Mouse (Mus musculus) midbrain, postnatal 0 days (tissue): Measurements from ENCODE around the gene Tns3. TPM values are rescaled to one million over a fixed set of nuclear protein-coding genes. Genes with fewer than 3 reads are reported as not detected.
A peak's percentile ranks its signal among the peaks of the same experiment; 100 is the strongest.

Source experiments
- ATAC-seq: fragments of 200-750 bp; cut with Nextera tagmentation; 2 replicates; pipeline ENCODE4 v1.8.0; 2017; ENCODE audit warnings: moderate number of reproducible peaks, mild to moderate bottlenecking, moderate TSS enrichment, moderate library complexity; ENCODE audit not compliant: low FRiP score
- DNase-seq: peaks from one replicate; pipeline ENCODE4 v3.0.0-alpha.2; 2015; ENCODE audit warnings: low spot score
- H3K27ac ChIP-seq: fragments of 300-500 bp; sonication (generic); 2 replicates; pipeline ENCODE4 v1.5.1; 2014; ENCODE audit warnings: low read depth, mild to moderate bottlenecking, low read length, mixed read lengths
- H3K27me3 ChIP-seq: fragments of 300-500 bp; sonication (generic); 2 replicates; pipeline ENCODE4 v1.6.1; 2014; ENCODE audit warnings: low read length, control low read depth, mixed read lengths; ENCODE audit not compliant: insufficient read depth
- H3K36me3 ChIP-seq: fragments of 300-500 bp; sonication (generic); 2 replicates; pipeline ENCODE4 v1.6.1; 2014; ENCODE audit warnings: low read length, control low read depth, mixed read lengths; ENCODE audit not compliant: insufficient read depth
- H3K4me1 ChIP-seq: fragments of 300-500 bp; sonication (generic); 2 replicates; pipeline ENCODE4 v1.6.1; 2014; ENCODE audit warnings: mild to moderate bottlenecking, control low read depth, antibody characterized with exemption, low read length, mixed read lengths; ENCODE audit not compliant: insufficient read depth
- H3K4me2 ChIP-seq: fragments of 300-500 bp; sonication (generic); 2 replicates; pipeline ENCODE4 v1.6.1; 2014; ENCODE audit warnings: low read depth, mild to moderate bottlenecking, low read length, mixed read lengths; ENCODE audit not compliant: poor library complexity, severe bottlenecking
- H3K4me3 ChIP-seq: fragments of 300-500 bp; sonication (generic); 2 replicates; pipeline ENCODE4 v1.5.1; 2014; ENCODE audit warnings: low read depth, mild to moderate bottlenecking, low read length, moderate library complexity
- H3K9ac ChIP-seq: fragments of 300-500 bp; sonication (generic); replicated peaks from 2 replicates; pipeline ENCODE4 v1.6.1; 2014; ENCODE audit warnings: mild to moderate bottlenecking, low read length, moderate library complexity, mixed read lengths; ENCODE audit not compliant: poor library complexity, severe bottlenecking
- H3K9me3 ChIP-seq: fragments of 300-500 bp; sonication (generic); 2 replicates; pipeline ENCODE4 v1.6.1; 2016; ENCODE audit warnings: low read length, control low read depth
- CTCF ChIP-seq: IDR thresholded peaks from 2 replicates; pipeline ENCODE4 v1.5.1; 2016; ENCODE audit warnings: antibody characterized with exemption, mild to moderate bottlenecking
- WGBS: fragments of 180-500 bp; shearing (Covaris S2); extraction: QIAGEN DNeasy Blood & Tissue Kit; methylation state at CpG from one replicate; pipeline ENCODE4 v1.1.7; 2014; 5-methylcytosine and 5-hydroxymethylcytosine counted together
- polyA plus RNA-seq: library from polyadenylated mRNA; unstranded; fragments of >200 nt; fragmentation: Nextera tagmentation; extraction: Ambion mirVana; gene quantifications from 2 replicates; pipeline ENCODE4 v1.2.1, GENCODE M21; 2015
- total RNA-seq: library from RNA; depleted of rRNA; stranded (reverse); fragments of >200 nt; gene quantifications from 2 replicates; pipeline ENCODE4 v1.2.3, GENCODE M21; 2014

Gene Tns3
- total and polyA plus RNA-seq, 2 experiments from 2014 or later = 4.9 to 38.7 TPM

GRCm38 (mm10) chr11:8692162-8692535, 27.8 kb upstream of the Tns3 start:
- 44% methylated on average over 6 of the region's 6 CpGs for WGBS
- TF ChIP-seq CTCF = no peak
- DNase-seq = peak; percentile 6

GRCm38 (mm10) chr11:8691605-8692004, 27.3 kb upstream of the Tns3 start:
- H3K4me2 ChIP-seq = no peak overlapping the region
- no peak overlapping the region for H3K9ac ChIP-seq
- ATAC-seq (no peak), DNase-seq (no peak)
- no peaks in the 10 kb centered on the region for H3K9me3 ChIP-seq
- no peak overlapping the region for H3K4me3 ChIP-seq
- H3K36me3 ChIP-seq = no peaks in the 10 kb centered on the region
- WGBS = 39% methylated on average over 4 of the region's 4 CpGs
- TF ChIP-seq CTCF = no peak
- no peak overlapping the region for H3K27ac ChIP-seq
- 0 out of 2 replicates have a peak, but pooled peaks cover 7% of the 10 kb centered on the region for H3K4me1 ChIP-seq
- no peaks in the 10 kb centered on the region for H3K27me3 ChIP-seq

More at GRCm38 (mm10) chr11:8692162-8692535, 27.8 kb upstream of the Tns3 start:
- no peak overlapping the region for H3K9ac ChIP-seq
- H3K4me3 ChIP-seq = no peak overlapping the region
- ATAC-seq = no peak
- no peaks in the 10 kb centered on the region for H3K9me3 ChIP-seq
- no peak overlapping the region for H3K4me2 ChIP-seq
- H3K27me3 ChIP-seq = no peaks in the 10 kb centered on the region
- H3K27ac ChIP-seq = no peak overlapping the region
- H3K36me3 ChIP-seq = no peaks in the 10 kb centered on the region
- H3K4me1 ChIP-seq = 0 out of 2 replicates have a peak, but pooled peaks cover 7% of the 10 kb centered on the region

DNA sequence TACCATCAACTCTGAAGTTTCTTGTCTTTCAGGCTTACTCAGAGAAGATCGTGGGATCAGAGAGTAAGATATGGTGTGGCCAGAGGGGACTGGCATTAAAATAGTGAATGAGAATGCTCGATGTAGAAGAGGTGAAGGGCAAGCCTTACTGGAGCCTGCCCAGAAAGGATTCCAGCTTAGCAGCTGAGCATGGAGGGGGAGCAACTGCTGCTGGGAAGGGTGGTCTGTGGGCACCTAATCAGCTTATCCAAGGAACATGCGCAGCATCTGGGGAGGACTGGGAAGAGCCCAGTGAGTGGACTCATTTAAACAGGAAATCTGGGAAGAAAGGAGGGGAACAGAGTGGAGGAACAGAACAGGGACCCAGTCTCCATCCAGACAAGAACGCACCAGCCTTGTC, 26.3 kb upstream of the Tns3 start:
- no peak for TF ChIP-seq CTCF
- Histone ChIP-seq H3K27ac (no peak overlapping the region), H3K9me3 (no peaks in the 10 kb centered on the region), H3K9ac (no peak overlapping the region), H3K4me2 (no peak overlapping the region), H3K4me1 (0 out of 2 replicates have a peak, but pooled peaks cover 7% of the 10 kb centered on the region), H3K27me3 (no peaks in the 10 kb centered on the region), H3K4me3 (no peak overlapping the region), H3K36me3 (no peaks in the 10 kb centered on the region)
- no peak for ATAC-seq
- DNase-seq = no peak
- 45% methylated on average over 4 of the region's 4 CpGs for WGBS

DNA sequence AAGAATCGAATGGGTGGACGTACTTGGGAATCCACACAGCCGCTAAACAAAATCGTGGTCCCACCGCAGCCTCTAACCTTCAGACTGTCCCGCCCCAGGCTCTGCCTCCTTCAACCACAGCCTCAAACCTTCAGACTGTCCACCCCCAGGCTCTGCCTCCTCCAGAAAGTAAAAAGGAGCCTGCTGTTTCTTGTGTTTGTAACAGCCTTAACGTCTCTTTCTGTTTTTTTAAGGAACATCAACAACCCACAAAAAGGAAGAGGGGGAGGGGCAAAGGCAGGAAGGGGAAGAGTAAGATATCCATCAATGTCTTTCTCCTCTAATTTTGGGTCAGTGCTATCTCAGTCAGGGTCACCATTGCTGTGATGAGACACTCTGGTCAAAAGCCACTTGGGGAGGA, 25.2 kb upstream of the Tns3 start:
- no peak for TF ChIP-seq CTCF
- Histone ChIP-seq H3K27me3 (no peaks in the 10 kb centered on the region), H3K4me2 (no peak overlapping the region), H3K4me1 (0 out of 2 replicates have a peak, but pooled peaks cover 7% of the 10 kb centered on the region), H3K4me3 (no peak overlapping the region), H3K36me3 (no peaks in the 10 kb centered on the region), H3K27ac (no peak overlapping the region), H3K9me3 (no peaks in the 10 kb centered on the region), H3K9ac (no peak overlapping the region)
- 91% methylated on average over 7 of the region's 7 CpGs for WGBS
- no peak for ATAC-seq
- no peak for DNase-seq

DNA sequence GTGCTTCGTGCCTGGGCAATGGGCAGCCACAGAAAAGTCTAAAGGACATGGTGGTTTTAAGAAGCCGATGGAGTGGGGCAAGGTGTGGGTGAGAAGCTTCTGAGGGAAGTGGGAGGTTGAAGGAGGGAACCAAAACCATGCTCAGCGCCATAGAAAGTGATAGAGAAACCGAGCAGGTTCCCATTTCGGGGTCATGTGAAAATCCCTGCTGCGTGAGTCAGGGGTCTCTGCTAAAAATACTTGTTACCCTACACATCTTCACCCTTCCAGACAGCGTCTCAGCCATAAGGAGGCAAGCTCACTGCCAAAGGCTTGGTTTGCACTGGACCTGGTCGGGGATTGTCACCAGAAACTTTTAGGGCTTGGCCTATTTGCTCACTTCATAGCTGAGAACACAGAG, 24.6 kb upstream of the Tns3 start:
- Histone ChIP-seq H3K27ac (no peak overlapping the region), H3K4me3 (no peak overlapping the region), H3K4me1 (0 out of 2 replicates have a peak, but pooled peaks cover 7% of the 10 kb centered on the region), H3K36me3 (no peaks in the 10 kb centered on the region), H3K9me3 (no peaks in the 10 kb centered on the region), H3K27me3 (no peaks in the 10 kb centered on the region), H3K9ac (no peak overlapping the region), H3K4me2 (no peak overlapping the region)
- TF ChIP-seq CTCF = no peak
- 95% methylated on average over 8 of the region's 8 CpGs for WGBS
- ATAC-seq (no peak), DNase-seq (no peak)

- no peak for DNase-seq
- no peak overlapping the region for H3K27ac ChIP-seq
- no peak overlapping the region for H3K9ac ChIP-seq
- no peak overlapping the region for H3K4me2 ChIP-seq
- H3K4me3 ChIP-seq = no peak overlapping the region
- H3K9me3 ChIP-seq = no peaks in the 10 kb centered on the region
- no peak for TF ChIP-seq CTCF
- ATAC-seq = no peak
- no peaks in the 10 kb centered on the region for H3K27me3 ChIP-seq
- H3K4me1 ChIP-seq = no peaks in the 10 kb centered on the region
- H3K36me3 ChIP-seq = no peaks in the 10 kb centered on the region
- 89% methylated on average over 3 of the region's 3 CpGs for WGBS
Measured at GRCm38 (mm10) chr11:8686501-8686900, 22.2 kb upstream of the Tns3 start.
